Mouse (Mus musculus) embryonic fibroblast, embryonic 13.5 days (primary cell): ENCODE measurements around the gene Slc35c1. TPM values are rescaled to one million over a fixed set of nuclear protein-coding genes. Genes with fewer than 3 reads are reported as not detected.

Source experiments
- H3K27ac ChIP-seq: 2 replicates; pipeline ENCODE4 v1.5.1; 2012; ENCODE audit warnings: low read length, control low read depth, inconsistent platforms; ENCODE audit not compliant: insufficient read depth
- H3K4me1 ChIP-seq: 2 replicates; pipeline ENCODE4 v1.6.1; 2011; ENCODE audit warnings: low read length; ENCODE audit not compliant: control insufficient read depth, insufficient read depth
- H3K4me3 ChIP-seq: 2 replicates; pipeline ENCODE4 v1.5.1; 2011; ENCODE audit warnings: mild to moderate bottlenecking, control low read depth, low read length; ENCODE audit not compliant: insufficient read depth
- CTCF ChIP-seq: IDR thresholded peaks from 2 replicates; pipeline ENCODE4 v1.5.1; 2011; ENCODE audit warnings: mild to moderate bottlenecking, control low read depth, low read length, moderate library complexity, borderline replicate concordance; ENCODE audit not compliant: insufficient read depth
- POLR2A ChIP-seq: IDR thresholded peaks from 2 replicates; pipeline ENCODE4 v1.6.1; 2011; ENCODE audit warnings: low read depth, mild to moderate bottlenecking, control low read depth, low read length, moderate library complexity
- polyA plus RNA-seq: library from polyadenylated mRNA; stranded (reverse); fragments of >200 nt; gene quantifications from 2 replicates; pipeline ENCODE4 v1.2.4, GENCODE M21; 2011; ENCODE audit warnings: low read depth; ENCODE audit not compliant: missing spikeins, insufficient read length

Gene Slc35c1
- 12.8 and 12.9 TPM in 2 replicates for polyA plus RNA-seq

DNA sequence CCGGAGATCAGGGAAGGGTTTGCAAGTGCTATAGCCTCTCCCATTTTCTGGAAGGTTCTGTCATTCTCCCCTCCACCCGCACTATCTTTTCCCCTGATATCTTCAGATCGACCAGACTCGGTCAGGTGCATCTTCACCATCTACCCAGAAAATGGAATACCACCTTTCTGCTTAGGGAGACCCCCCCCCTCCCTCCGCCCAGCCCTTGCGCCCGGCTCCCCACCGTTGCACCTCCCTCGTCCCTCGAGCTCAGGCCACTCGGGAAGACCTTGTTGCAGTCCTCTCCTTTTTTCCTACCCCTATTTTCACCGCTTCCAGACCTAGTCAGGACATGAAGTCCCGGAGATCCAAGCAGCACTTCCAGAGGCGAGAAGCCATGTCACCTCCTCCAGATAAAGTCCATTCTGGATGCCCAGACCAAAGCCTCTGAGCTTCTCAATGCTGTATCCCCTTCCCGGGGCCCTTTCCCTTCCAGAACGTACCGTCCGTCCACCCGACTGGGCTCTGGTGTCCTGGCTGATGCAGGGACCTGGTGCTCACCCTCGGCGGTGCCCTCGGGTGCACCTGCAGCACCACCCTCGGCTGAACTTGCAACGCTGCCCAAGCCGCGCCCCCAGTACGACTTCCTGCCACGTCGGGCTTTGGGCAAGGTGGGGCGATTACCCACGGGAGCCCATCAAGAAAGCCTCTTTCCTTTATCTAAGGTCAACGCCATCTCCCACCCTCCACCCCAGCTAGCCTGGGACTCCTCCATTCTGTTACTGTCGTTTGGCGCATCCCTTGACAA, at the start of gene Slc35c1:
Gene Slc35c1 (minus strand): TSS at position 618 of the 787 bp plus-strand sequence.
- H3K4me1 ChIP-seq = no peaks in the 10 kb centered on the region; the same call in 1 of the 2 replicates
- H3K4me3 ChIP-seq = peak within 1 kb of the TSS; percentile 80
- TF ChIP-seq CTCF (no peak), POLR2A (no peak)
- H3K27ac ChIP-seq = no peak within 1 kb of the TSS

GRCm38 (mm10) chr2:92505291-92505690, 45.0 kb upstream of the Slc35c1 start:
- Histone ChIP-seq H3K27ac (no peak overlapping the region), H3K4me1 (no peaks in the 10 kb centered on the region), H3K4me3 (no peak overlapping the region)
- TF ChIP-seq POLR2A = no peak
- no peak for TF ChIP-seq CTCF

- H3K4me3 ChIP-seq = no peak overlapping the region
- TF ChIP-seq CTCF (no peak), POLR2A (no peak)
- no peak overlapping the region for H3K27ac ChIP-seq
- no peaks in the 10 kb centered on the region for H3K4me1 ChIP-seq
Measured at GRCm38 (mm10) chr2:92503421-92503820, 43.1 kb upstream of the Slc35c1 start.

- Histone ChIP-seq H3K27ac (no peak overlapping the region), H3K4me3 (no peak overlapping the region), H3K4me1 (no peaks in the 10 kb centered on the region)
- TF ChIP-seq CTCF = no peak
- no peak for TF ChIP-seq POLR2A
Measured at GRCm38 (mm10) chr2:92499701-92500322, 39.5 kb upstream of the Slc35c1 start.

DNA sequence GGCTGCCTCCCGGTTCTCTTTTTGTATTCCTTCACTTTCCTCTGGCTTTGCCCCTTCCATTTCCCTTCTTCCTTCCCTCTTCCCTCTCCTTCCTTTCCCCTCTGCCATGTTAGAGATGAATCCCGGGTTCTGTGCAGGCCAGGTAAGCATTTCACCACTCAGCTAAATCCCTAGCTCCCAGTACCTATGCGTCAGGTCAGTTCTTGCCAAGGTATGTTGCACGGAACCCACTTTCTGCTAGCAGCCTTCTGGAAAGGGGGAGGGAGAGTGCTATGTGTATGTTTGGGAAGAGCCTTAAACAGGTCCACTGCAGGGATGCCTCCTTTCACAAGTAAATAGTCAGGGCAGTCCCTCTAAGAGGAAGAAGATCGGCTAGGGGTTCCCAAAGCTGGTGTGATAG, 36.8 kb upstream of the Slc35c1 start:
- H3K4me1 ChIP-seq = no peaks in the 10 kb centered on the region
- no peak for TF ChIP-seq POLR2A
- TF ChIP-seq CTCF = no peak
- H3K27ac ChIP-seq = no peak overlapping the region
- no peak overlapping the region for H3K4me3 ChIP-seq

GRCm38 (mm10) chr2:92496681-92497080, 36.3 kb upstream of the Slc35c1 start:
- H3K27ac ChIP-seq = no peak overlapping the region
- H3K4me3 ChIP-seq = no peak overlapping the region
- peaks cover 4% of the 10 kb centered on the region; the same call in 1 of the 2 replicates for H3K4me1 ChIP-seq
- TF ChIP-seq CTCF (no peak), POLR2A (no peak)

DNA sequence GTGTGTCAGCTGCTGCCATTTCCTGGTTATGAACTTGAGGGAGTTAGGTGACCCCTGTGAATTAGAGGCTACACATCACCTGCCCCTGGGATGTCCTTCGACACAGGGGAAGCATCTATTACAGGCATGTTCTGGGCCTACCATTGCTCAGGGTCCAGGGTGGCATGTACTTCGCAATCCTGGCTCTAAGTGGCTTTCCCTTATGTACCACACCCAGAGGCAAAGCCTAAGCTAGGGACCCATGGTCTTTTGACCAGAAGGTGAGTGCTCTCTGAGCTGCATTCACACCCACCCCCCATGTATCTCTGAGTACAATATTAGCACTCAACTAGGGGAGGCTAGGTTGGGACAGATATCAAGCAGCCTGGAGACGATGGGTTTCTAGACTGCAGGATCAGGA, 34.6 kb upstream of the Slc35c1 start:
- H3K4me3 ChIP-seq = no peak overlapping the region
- no peak for TF ChIP-seq POLR2A
- no peak for TF ChIP-seq CTCF
- peaks cover 5% of the 10 kb centered on the region; the same call in 1 of the 2 replicates for H3K4me1 ChIP-seq
- H3K27ac ChIP-seq = no peak overlapping the region

GRCm38 (mm10) chr2:92494423-92494822, 34.1 kb upstream of the Slc35c1 start:
- Histone ChIP-seq H3K4me1 (peaks cover 5% of the 10 kb centered on the region; the same call in 1 of the 2 replicates), H3K4me3 (no peak overlapping the region), H3K27ac (no peak overlapping the region)
- TF ChIP-seq CTCF (no peak), POLR2A (no peak)

- Histone ChIP-seq H3K27ac (no peak overlapping the region), H3K4me1 (peaks cover 5% of the 10 kb centered on the region; the same call in 1 of the 2 replicates), H3K4me3 (no peak overlapping the region)
- TF ChIP-seq POLR2A = no peak
- no peak for TF ChIP-seq CTCF
Measured at GRCm38 (mm10) chr2:92493656-92494390, 33.5 kb upstream of the Slc35c1 start.
